Mouse (Mus musculus) ES-Bruce4 (cell line): ENCODE measurements around the gene Mup14. TPM values are rescaled to one million over a fixed set of nuclear protein-coding genes. Genes with fewer than 3 reads are reported as not detected.
"Not testable (repeated sequence)": the region's sequence is repeated elsewhere in the genome, so short reads cannot be mapped to it uniquely, and the experiment has no call there.

Source experiments
- H3K27ac ChIP-seq: 2 replicates; pipeline ENCODE4 v1.5.1; 2012; ENCODE audit warnings: low read length, inconsistent platforms; ENCODE audit not compliant: insufficient read depth
- H3K27me3 ChIP-seq: 2 replicates; pipeline ENCODE4 v1.6.1; 2012; ENCODE audit warnings: mild to moderate bottlenecking, low read length, inconsistent platforms; ENCODE audit not compliant: control insufficient read depth, poor library complexity, insufficient read depth, severe bottlenecking
- H3K36me3 ChIP-seq: 2 replicates; pipeline ENCODE4 v1.6.1; 2012; ENCODE audit warnings: inconsistent platforms, mild to moderate bottlenecking, low read length, moderate library complexity; ENCODE audit not compliant: control insufficient read depth, poor library complexity, insufficient read depth, severe bottlenecking
- H3K4me1 ChIP-seq: one replicate; pipeline ENCODE4 v1.8.1; 2011; ENCODE audit warnings: low read length; ENCODE audit not compliant: control insufficient read depth, insufficient read depth
- H3K4me3 ChIP-seq: 2 replicates; pipeline ENCODE4 v1.5.1; 2011; ENCODE audit warnings: low read depth, mild to moderate bottlenecking, low read length
- H3K9ac ChIP-seq: 2 replicates; pipeline ENCODE4 v1.6.1; 2012; ENCODE audit warnings: low read depth, mild to moderate bottlenecking, inconsistent platforms; ENCODE audit not compliant: poor library complexity, severe bottlenecking
- H3K9me3 ChIP-seq: replicated peaks from 2 replicates; pipeline ENCODE4 v1.6.1; 2012; ENCODE audit warnings: mild to moderate bottlenecking, low read length, inconsistent platforms; ENCODE audit not compliant: control insufficient read depth, poor library complexity, insufficient read depth, severe bottlenecking
- polyA plus RNA-seq: library from polyadenylated mRNA; stranded (reverse); fragments of >200 nt; gene quantifications from 2 replicates; pipeline ENCODE4 v1.2.4, GENCODE M21; 2011; ENCODE audit warnings: low read depth; ENCODE audit not compliant: missing spikeins, insufficient read depth, insufficient read length

Gene Mup14
- polyA plus RNA-seq, result not detected in 2 replicates

- not testable (repeated sequence) for H3K4me1 ChIP-seq, H3K9me3 ChIP-seq, H3K27me3 ChIP-seq, H3K4me3 ChIP-seq, H3K9ac ChIP-seq, H3K36me3 ChIP-seq, H3K27ac ChIP-seq
Observed at GRCm38 (mm10) chr4:61303900-61304299, at the start of gene Mup14. TSS of gene Mup14 (minus strand) at chr4:61304000.

GRCm38 (mm10) chr4:61338108-61338507, 34.3 kb upstream of the Mup14 start:
- H3K4me1 ChIP-seq, H3K27ac ChIP-seq, H3K36me3 ChIP-seq, H3K4me3 ChIP-seq, H3K27me3 ChIP-seq, H3K9me3 ChIP-seq, H3K9ac ChIP-seq: not testable (repeated sequence)

Other genes starting within 250 kb of the Mup14 start
- gene Mup13, start 75.7 kb downstream of the Mup14 start, polyA plus RNA-seq, result not detected in 2 replicates
- not detected in 2 replicates for gene Mup15, start 135.7 kb upstream of the Mup14 start, polyA plus RNA-seq
- gene Mup16, start 215.5 kb upstream of the Mup14 start, polyA plus RNA-seq, result not detected in 2 replicates